Mouse (Mus musculus) embryo, embryonic 9.5 days (tissue): ENCODE measurements around the gene Atp5k.

Experiments used
- DNase-seq: peaks from one replicate; pipeline ENCODE4 v3.0.0-alpha.2; 2017; ENCODE audit errors: extremely low spot score

Gene Atp5k

DNA sequence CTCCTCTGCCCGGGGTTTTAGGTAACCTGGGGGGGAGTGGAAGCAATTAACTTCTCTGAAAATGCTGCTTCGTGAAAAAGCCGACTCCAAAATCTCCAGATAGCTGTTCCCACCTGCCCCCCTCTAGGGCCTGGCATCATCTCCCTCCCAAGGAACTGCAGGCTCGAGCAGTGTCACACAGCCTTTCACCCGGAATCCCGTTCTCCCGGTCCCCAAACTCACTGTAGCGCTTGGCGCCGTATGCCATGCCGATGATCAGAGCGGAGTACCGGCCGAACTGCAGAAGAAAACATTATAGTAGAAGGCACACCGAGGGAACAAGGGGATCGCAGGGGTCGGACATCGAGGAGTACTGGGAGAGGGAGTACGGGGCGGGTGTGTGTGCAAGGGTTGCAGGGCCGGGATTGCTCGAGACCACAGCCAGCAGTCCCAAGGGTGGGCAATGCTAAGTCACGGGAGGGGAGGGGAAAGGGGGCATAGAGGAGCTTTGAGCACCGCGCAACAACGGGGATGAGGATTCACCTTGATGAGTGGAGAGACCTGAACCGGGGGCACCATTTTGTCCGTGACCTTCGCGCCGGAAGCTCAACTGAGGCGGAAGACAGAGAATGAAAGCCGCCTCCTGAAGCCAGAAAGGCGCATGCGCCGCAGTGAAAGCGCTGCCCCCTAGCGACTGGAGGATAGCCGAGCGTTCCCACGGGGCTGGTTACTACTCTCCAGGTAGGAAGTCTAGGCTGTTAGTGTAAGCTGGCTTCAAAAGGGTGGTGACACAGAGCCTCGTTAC is at the start of gene Atp5k:
Atp5k (minus strand) TSS at position 645 of the 784 bp plus-strand sequence.
- DNase-seq = peak; percentile 91

- no peak for DNase-seq
Observed at GRCm38 (mm10) chr5:108483006-108483405, 48.8 kb upstream of the Atp5k start.

GRCm38 (mm10) chr5:108475977-108476376 is 41.7 kb upstream of the Atp5k start:
- DNase-seq = no peak

DNA sequence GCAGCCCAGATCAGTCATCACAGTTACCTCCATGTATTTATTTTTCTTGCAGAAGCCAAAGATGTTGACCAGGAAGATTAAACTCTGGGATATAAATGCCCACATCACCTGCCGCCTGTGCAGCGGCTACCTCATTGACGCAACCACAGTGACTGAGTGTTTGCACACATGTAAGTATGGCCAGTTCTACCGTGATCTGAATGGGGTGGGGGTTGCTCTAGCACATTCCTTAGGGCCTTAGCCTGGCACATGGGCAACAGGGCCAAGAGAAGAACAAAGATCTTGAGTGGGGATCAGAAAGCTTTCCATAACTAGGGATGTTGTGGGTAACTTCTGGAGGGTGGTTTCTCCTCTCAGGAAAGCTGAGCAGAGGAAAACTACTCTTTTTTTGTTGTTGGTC is 39.5 kb upstream of the Atp5k start:
- DNase-seq = no peak

GRCm38 (mm10) chr5:108469617-108470016 is 35.4 kb upstream of the Atp5k start:
- no peak for DNase-seq

DNA sequence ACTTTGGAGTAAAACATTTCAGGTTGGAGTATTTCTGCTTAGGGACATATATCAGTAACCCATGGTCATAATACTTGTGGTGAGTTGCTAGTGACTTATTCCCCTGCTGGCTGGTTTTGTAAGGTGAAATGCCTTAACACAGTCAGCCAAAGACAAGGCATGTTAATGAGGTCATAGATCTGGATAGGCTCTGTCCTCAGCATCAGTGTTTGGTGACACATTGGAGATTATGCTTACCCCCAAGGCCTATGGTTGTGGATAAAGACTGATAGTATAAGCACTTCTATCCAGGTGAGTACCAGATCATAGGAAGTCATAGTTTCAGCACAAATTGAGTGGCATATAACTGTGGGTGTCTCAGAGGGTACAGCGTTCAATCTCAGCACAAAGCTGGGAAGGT is 32.4 kb upstream of the Atp5k start:
- DNase-seq = no peak

- no peak for DNase-seq
Observed at GRCm38 (mm10) chr5:108465131-108465891, 31.1 kb upstream of the Atp5k start.

GRCm38 (mm10) chr5:108462446-108462845 is 28.2 kb upstream of the Atp5k start:
- DNase-seq = peak; percentile 8

DNA sequence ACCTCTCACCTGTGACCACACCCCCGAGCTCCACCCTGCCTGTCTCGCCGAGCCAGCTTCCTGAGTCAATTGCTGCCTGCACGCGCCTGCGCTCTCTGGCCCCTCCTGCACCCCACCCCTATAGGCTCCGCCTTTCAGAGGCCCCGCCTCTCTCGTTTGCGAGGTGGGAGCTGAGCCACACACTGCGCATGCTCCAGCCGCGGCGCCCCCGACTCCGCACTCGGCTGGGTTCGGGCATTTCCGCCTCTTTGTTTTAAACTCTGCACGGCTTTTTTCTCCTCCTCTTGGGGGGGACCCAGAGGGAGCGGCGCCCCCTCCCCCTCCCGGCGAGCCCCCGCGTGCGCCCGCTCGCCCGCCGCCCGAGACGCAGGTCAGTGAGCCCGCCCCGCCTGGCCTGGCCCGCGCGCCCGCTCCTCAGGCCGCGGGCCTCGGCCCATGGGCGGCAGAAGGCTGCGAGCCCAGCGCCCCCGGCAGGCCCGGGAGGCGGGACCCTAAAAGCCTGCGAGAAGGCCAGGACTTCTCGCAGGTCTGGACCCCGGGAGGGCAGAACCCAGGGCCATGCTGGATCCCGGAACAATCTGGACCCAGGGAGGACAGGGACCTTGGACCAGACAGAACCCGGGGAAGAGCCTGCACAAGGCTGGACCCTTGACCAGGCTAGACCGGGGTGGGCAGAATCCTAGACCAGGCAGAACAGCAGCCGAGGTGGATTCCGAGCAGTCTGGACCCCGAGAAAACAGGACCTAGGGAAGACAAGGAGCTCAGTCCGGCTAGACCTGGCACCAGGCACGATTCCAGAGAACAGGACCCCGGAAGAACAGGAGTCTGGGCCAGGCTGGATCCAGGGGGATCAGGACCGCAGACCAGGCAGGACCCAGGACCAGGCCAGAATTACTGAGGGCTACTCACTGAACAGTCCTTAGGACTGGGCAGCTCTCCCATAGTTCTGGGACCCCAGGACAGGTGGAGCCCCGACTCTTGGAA is 27.1 kb upstream of the Atp5k start, which contains the start of gene Pcgf3:
Pcgf3 (plus strand) TSS at position 151 of the 984 bp plus-strand sequence.
- DNase-seq = peak; percentile 97

- peak; percentile 2 for DNase-seq
Observed at GRCm38 (mm10) chr5:108460461-108460860, 26.2 kb upstream of the Atp5k start.

DNA sequence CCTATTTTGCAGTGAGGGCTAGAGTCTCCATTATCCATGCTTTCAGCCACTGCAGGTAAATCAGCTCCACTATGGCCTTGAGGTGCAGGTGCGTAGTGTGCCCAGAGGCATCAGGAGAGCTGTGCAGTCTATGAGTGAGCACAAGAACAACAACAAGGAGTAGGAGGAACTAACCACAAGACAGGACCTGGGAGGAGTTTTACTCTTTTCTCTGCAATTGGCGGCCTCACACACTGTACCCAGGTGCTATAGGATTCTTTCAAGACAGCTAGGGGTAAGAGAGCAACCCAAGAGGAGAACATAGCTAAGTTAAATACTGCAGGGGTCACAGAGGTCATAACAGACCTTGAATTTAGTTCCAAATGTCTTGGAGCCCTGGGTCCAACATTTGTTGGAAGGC is 24.5 kb upstream of the Atp5k start:
- DNase-seq = no peak

GRCm38 (mm10) chr5:108454094-108454493 is 19.8 kb upstream of the Atp5k start:
- no peak for DNase-seq

DNA sequence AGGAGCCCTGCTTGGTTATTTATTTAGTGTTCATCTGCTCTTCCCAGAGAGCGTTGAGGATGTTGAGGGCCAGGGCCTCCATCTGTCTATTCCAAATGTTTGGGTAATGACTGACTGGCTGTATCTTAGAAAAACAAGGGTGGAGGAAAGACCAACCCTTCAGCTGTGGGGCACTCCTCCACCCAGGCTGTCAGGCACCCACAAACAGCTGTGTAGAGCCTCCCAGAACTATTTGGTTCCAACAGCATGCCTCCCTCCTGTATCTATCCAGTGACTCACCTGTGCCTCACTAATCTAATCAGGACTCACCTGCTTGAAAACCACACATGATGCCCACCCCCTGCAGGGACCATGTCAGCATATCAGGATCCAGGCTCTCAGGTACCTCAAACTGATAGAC is 18.2 kb upstream of the Atp5k start:
- no peak for DNase-seq

- no peak for DNase-seq
Observed at GRCm38 (mm10) chr5:108451611-108452010, 17.4 kb upstream of the Atp5k start.

GRCm38 (mm10) chr5:108450837-108451540 is 16.7 kb upstream of the Atp5k start:
- DNase-seq = no peak

DNA sequence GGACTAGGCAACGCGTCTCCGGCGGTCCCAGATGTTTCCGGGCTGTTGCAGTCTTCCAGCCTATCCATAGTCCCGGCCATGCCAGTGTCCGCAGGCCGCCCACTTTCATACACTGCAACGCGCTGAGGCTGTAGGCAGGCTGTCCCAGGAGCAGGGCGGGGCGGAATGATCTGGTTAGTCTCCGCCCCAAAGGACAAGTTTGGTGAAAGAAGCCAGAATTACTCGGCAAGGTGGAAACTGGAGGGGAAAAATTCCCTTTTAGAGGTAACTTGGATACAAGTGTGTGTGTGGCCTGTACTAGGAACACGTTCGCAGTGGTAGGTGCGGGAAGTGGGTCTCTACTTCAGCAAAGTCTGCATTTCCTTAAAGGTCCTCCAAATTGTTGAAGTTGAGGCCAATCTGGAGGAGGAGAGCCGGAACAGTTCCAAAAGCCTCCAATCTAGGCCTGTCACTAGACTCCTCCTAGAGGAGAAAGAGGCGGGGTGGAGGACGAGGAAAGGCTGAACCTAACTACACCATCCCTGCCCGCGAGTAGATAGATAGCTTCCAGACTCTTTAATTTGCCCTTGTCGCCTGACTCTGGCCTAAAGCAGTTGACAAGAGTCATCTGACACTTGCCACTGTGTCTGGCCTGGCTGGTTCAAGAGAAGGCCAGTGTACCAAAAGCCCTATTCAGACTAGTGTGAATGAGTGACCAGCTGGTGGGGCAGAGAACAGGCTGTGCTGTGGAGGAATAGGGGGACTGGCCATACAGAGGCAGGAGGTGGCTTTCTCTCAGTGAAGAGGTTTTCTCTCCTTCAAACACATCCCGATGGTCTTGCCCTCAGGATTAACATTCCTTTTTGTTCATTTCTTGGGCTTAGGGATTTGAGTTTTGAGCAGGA is 14.8 kb upstream of the Atp5k start, which contains the start of gene Mfsd7a:
Mfsd7a (minus strand) TSS at position 107 of the 884 bp plus-strand sequence.
- DNase-seq = peak; percentile 64

- DNase-seq = no peak
Observed at GRCm38 (mm10) chr5:108447857-108448256, 13.6 kb upstream of the Atp5k start.

DNA sequence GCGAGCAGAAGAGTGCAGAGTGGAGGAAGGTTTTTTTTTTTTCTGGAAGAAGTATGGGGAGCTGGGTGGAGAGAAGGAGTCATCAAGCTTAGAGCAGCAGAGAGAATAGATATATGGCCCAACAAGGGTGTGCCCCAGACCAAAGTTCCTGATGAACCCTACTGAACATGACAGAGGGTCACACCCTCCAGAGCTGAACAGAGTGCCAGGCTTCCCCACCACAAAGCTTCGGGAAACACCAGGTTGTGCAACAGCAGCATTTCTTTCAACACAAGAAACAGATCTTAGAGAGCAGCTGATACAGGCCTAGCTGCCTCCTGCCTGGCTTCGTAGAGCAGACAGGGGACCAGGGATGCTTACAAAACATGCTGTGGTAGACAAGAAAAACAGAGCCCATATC is 12.7 kb upstream of the Atp5k start:
- DNase-seq = no peak

DNA sequence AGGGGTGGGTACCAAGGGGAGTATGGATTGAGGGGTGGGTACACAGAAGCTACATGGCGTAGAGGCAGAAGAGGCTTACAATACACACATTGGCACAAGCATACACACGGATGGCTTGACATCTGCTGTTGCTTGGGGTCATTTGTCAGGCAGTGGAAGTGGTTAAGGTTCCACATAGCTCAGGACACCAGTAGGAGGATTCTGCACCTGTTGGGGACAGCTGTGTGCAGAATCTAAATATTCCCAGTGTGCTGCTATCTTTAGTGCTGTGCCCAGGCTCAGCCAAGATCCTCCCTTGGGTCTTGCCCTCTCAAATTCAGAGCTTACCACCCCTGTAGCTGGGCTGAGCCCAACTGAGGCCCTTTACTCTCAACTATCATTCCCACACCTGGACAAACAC is 1.9 kb upstream of the Atp5k start:
- DNase-seq = no peak

DNA sequence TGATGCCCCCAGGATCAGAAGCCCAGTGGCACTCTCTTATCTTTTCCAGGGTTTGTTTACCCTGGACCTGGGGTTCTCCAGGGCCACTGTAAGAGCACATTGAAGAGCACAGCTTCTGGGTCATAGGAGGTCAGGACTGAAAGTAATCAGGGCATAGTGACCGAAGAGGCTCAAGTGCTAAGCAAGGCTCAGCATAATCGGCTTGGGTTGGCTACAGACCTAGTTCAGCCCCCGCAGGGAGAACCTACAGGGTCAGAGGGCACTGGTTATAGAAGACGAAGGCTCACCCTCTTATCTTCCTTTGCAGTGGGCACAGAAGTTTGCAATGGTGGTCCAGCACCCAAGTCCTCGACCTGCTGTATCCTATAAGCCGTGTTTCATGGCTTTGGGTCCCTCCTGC is 3.1 kb downstream of the Atp5k start:
- DNase-seq = no peak
